Mouse (Mus musculus) hindbrain, embryonic 13.5 days (tissue): ENCODE data around the gene Ryr3. TPM values are rescaled to one million over a fixed set of nuclear protein-coding genes. Genes with fewer than 3 reads are reported as not detected.

ENCODE experiments used
- ATAC-seq: fragments of 200-750 bp; cut with Nextera tagmentation; 2 replicates; pipeline ENCODE4 v1.8.0; 2017; ENCODE audit warnings: moderate TSS enrichment; ENCODE audit not compliant: low FRiP score
- H3K27ac ChIP-seq: fragments of 300-500 bp; sonication (generic); 2 replicates; pipeline ENCODE4 v1.5.1; 2015; ENCODE audit warnings: inconsistent platforms, mild to moderate bottlenecking, moderate library complexity
- H3K27me3 ChIP-seq: fragments of 300-500 bp; sonication (generic); 2 replicates; pipeline ENCODE4 v1.6.1; 2015; ENCODE audit warnings: mild to moderate bottlenecking, inconsistent platforms
- H3K36me3 ChIP-seq: fragments of 300-500 bp; sonication (generic); 2 replicates; pipeline ENCODE4 v1.6.1; 2015; ENCODE audit warnings: mild to moderate bottlenecking, inconsistent platforms
- H3K4me1 ChIP-seq: fragments of 300-500 bp; sonication (generic); replicated peaks from 2 replicates; pipeline ENCODE4 v1.6.1; 2015; ENCODE audit warnings: inconsistent platforms
- H3K4me2 ChIP-seq: fragments of 300-500 bp; sonication (generic); 2 replicates; pipeline ENCODE4 v1.6.1; 2015; ENCODE audit warnings: inconsistent platforms, mild to moderate bottlenecking, moderate library complexity
- H3K4me3 ChIP-seq: fragments of 300-500 bp; sonication (generic); 2 replicates; pipeline ENCODE4 v1.5.1; 2015; ENCODE audit warnings: mild to moderate bottlenecking, inconsistent platforms
- H3K9ac ChIP-seq: fragments of 300-500 bp; sonication (generic); 2 replicates; pipeline ENCODE4 v1.6.1; 2015; ENCODE audit warnings: mild to moderate bottlenecking, inconsistent platforms
- H3K9me3 ChIP-seq: fragments of 300-500 bp; sonication (generic); 2 replicates; pipeline ENCODE4 v1.6.1; 2016; ENCODE audit warnings: inconsistent platforms
- WGBS: fragments of 180-500 bp; shearing (Covaris S2); methylation state at CpG from one replicate; pipeline ENCODE4 v1.1.7; 2015; 5-methylcytosine and 5-hydroxymethylcytosine counted together
- polyA plus RNA-seq: library from polyadenylated mRNA; unstranded; fragments of >200 nt; fragmentation: Nextera tagmentation; extraction: Ambion mirVana; gene quantifications from 2 replicates; pipeline ENCODE4 v1.2.1, GENCODE M21; 2015

Ryr3 gene
- polyA plus RNA-seq, 1 experiment from 2014 or later = 3.9 TPM

DNA sequence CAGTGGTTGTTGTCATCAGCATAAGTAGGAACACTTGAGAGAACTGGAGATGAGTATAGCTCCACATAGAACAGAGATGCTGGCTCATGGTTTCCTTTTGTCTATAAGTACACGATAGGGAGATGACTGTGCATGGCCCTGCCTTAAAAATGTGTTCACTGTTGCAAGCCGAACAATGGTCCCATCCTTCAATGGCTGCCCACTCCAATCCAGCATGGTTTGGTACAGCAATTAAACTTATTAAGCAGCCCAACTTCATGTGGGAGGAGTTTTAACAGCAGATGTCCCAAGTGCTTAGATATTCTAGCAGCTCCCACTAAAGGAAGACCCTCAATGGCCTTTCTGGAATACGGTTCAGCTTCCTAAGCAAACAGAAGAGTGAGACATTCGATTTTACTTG, 456.2 kb downstream of the Ryr3 start:
- Histone ChIP-seq H3K4me2 (no peak overlapping the region), H3K4me3 (no peak overlapping the region), H3K27me3 (no peaks in the 10 kb centered on the region), H3K4me1 (0 out of 2 replicates have a peak, but pooled peaks cover 11% of the 10 kb centered on the region), H3K36me3 (no peaks in the 10 kb centered on the region), H3K9me3 (no peaks in the 10 kb centered on the region), H3K9ac (no peak overlapping the region), H3K27ac (0 out of 2 replicates have a peak overlapping the region, but pooled peaks have one; percentile 1)
- 67% methylated on average over 4 of the region's 4 CpGs for WGBS
- no peak for ATAC-seq

DNA sequence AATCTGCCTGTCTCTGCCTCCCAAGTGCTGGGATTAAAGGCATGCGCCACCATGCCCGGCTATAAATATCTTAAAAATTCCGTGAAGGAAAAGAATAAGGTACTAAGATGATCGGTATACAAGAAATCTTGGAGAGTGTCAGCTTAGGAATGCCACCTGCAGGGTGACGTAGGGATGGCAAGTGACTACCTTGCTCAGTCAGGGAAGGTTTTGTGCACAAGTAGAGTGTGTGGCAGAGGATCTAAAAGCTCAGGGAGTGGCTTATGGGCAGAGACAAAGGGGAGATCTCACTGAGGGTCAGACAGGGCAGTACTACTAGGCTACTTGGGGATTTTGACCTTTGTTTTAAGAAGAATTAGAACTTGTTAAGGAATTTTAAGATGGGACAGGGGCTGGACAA, 457.2 kb downstream of the Ryr3 start:
- ATAC-seq = no peak
- Histone ChIP-seq H3K4me2 (no peak overlapping the region), H3K27ac (no peak overlapping the region), H3K9me3 (no peaks in the 10 kb centered on the region), H3K36me3 (no peaks in the 10 kb centered on the region), H3K27me3 (no peaks in the 10 kb centered on the region), H3K9ac (no peak overlapping the region), H3K4me3 (no peak overlapping the region), H3K4me1 (0 out of 2 replicates have a peak, but pooled peaks cover 11% of the 10 kb centered on the region)
- 79% methylated on average over 5 of the region's 5 CpGs for WGBS

DNA sequence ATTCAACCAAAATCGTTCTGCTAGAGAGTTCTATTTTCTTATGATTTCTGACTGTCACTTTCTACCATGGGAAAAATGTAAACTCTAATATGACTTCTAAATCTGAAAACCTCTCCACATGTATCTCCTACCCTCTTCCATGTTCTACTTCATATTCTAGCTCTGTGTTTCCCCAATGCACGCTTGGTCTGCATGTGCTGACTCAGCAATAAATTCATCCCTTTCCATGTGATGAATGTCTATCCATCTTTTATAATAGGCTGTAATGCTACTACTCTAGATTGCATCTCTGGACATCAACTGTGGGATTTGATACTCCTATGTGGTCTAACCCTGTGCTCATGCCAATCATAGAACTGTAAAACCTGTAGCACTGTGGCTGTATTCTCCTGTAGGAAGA, 458.2 kb downstream of the Ryr3 start:
- Histone ChIP-seq H3K9ac (no peak overlapping the region), H3K36me3 (no peaks in the 10 kb centered on the region), H3K4me3 (no peak overlapping the region), H3K9me3 (no peaks in the 10 kb centered on the region), H3K4me2 (no peak overlapping the region), H3K27ac (no peak overlapping the region), H3K4me1 (0 out of 2 replicates have a peak, but pooled peaks cover 11% of the 10 kb centered on the region), H3K27me3 (no peaks in the 10 kb centered on the region)
- no peak for ATAC-seq
- WGBS = 94% methylated on average over 2 of the region's 2 CpGs

DNA sequence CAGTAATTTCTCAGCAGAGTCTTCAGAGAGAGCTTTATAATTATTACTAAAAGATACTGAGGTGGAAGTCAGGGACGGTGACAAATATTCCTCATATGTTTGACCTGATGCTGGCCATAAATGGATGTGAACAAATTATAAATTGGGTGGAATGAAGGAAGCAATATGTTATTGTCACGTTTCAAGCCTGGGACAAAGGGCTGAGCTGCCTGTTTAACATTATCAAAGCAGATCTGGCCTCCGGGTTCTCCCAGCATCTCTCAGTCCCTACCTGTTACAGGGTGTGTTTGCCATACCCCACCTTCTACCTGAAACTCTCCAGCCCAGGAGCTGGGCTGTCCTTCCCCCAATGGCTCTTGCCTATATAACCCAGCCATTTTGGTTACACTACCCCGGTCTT, 463.6 kb downstream of the Ryr3 start:
- H3K9me3 ChIP-seq = no peaks in the 10 kb centered on the region
- 83% methylated on average over 4 of the region's 4 CpGs for WGBS
- no peaks in the 10 kb centered on the region for H3K36me3 ChIP-seq
- H3K4me1 ChIP-seq = no peaks in the 10 kb centered on the region
- no peak overlapping the region for H3K9ac ChIP-seq
- H3K4me2 ChIP-seq = no peak overlapping the region
- ATAC-seq = no peak
- no peak overlapping the region for H3K27ac ChIP-seq
- H3K4me3 ChIP-seq = no peak overlapping the region
- H3K27me3 ChIP-seq = no peaks in the 10 kb centered on the region

DNA sequence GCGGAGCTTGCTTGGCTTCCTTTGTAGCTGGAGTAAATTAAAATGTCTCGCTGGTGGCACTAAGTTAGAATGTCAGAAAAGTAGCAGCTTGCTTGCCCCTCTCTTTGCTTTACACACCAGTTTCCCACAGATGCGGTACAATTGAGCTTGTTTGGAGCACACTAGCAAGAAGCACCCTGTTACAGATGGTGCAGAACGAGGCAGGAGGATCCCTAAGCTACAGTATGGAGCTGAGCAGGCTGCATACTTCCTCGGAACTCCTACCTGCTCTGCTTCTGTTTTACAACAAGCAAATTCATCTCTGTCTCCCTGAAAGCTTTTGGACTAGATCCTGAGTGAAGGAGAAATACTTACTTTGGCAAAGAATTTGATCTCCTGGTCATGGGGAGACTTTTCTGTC, 465.5 kb downstream of the Ryr3 start:
- Histone ChIP-seq H3K9ac (no peak overlapping the region), H3K36me3 (no peaks in the 10 kb centered on the region), H3K27me3 (no peaks in the 10 kb centered on the region), H3K9me3 (no peaks in the 10 kb centered on the region), H3K27ac (no peak overlapping the region), H3K4me3 (no peak overlapping the region), H3K4me2 (no peak overlapping the region), H3K4me1 (no peaks in the 10 kb centered on the region)
- 81% methylated on average over 5 of the region's 5 CpGs for WGBS
- no peak for ATAC-seq

DNA sequence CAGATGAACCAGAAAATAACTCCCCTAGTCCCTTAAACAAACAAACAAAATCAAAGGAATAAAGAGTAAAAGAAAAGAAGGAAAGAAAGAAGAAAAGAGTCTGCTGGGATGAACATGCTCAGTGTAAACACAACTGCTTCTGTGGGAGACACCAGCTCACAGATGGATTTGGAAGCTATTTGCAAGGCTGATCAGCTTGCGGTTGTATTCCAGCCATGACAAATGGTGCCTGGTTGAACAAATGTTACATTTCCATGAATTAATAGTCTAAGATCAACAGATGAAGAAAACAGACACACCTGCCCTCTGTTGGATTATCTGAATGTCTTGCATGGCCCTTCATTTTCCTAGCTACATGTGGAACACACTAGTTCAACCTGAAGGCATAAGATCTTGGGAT, 468.4 kb downstream of the Ryr3 start:
- no peaks in the 10 kb centered on the region for H3K36me3 ChIP-seq
- no peak overlapping the region for H3K9ac ChIP-seq
- no peak overlapping the region for H3K4me3 ChIP-seq
- no peak overlapping the region for H3K4me2 ChIP-seq
- no peaks in the 10 kb centered on the region for H3K4me1 ChIP-seq
- H3K27me3 ChIP-seq = no peaks in the 10 kb centered on the region
- no peak overlapping the region for H3K27ac ChIP-seq
- no peaks in the 10 kb centered on the region for H3K9me3 ChIP-seq
- 88% methylated on average over 1 of the region's 1 CpGs for WGBS
- no peak for ATAC-seq

DNA sequence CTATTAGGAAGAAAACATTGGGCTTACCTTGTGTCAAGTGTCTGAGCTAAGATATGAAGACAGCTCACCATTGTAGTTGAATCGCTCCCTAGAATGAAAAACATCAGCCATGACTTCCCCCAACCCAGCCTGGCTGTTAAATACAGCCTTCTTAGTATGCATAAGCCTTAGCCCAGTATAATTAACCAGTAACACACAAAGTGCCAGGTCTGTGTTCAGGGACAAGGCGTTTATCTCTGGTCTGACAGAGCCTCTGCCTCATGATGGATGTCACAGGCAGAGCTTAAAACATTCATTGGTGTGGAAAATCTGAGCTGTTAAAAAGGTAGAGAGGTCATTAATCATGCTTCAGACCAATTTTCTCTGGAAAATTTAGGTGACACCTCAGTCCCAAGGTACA, 484.0 kb downstream of the Ryr3 start:
- peak; percentile 92 for ATAC-seq

DNA sequence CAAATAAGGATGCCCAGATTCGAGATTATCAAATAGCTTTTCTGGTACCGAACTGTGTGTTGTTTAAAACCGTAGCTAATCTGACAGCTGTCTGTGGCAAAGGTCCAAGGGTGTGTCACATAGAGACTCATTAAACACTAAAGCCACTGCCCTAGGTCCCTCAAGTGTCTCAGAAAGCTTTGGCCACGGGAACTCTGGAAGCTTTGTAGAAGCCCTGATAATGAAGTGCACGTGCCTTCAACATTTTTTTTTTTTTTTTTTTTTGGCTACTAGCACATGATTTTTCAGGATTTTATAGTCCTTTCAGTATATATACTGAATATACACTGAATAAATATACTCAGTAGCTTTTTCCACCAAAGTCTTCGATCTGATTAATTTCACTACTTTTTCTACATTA, 489.1 kb downstream of the Ryr3 start:
- no peak overlapping the region for H3K4me2 ChIP-seq
- ATAC-seq = no peak
- H3K4me1 ChIP-seq = peaks cover 3% of the 10 kb centered on the region; the same call in 1 of the 2 replicates
- H3K36me3 ChIP-seq = no peaks in the 10 kb centered on the region
- H3K27ac ChIP-seq = no peak overlapping the region
- H3K9me3 ChIP-seq = no peaks in the 10 kb centered on the region
- no peaks in the 10 kb centered on the region for H3K27me3 ChIP-seq
- 45% methylated on average over 6 of the region's 6 CpGs for WGBS
- no peak overlapping the region for H3K4me3 ChIP-seq
- H3K9ac ChIP-seq = no peak overlapping the region

More for the DNA sequence above, 484.0 kb downstream of the Ryr3 start:
- Histone ChIP-seq H3K4me3 (no peak overlapping the region), H3K36me3 (no peaks in the 10 kb centered on the region), H3K9ac (no peak overlapping the region), H3K27ac (peak overlapping the region; percentile 76; the same call in 1 of the 2 replicates), H3K9me3 (no peaks in the 10 kb centered on the region), H3K4me1 (peaks cover 9% of the 10 kb centered on the region; the same call in 1 of the 2 replicates), H3K4me2 (no peak overlapping the region), H3K27me3 (no peaks in the 10 kb centered on the region)
- WGBS = 23% methylated on average over 2 of the region's 2 CpGs

DNA sequence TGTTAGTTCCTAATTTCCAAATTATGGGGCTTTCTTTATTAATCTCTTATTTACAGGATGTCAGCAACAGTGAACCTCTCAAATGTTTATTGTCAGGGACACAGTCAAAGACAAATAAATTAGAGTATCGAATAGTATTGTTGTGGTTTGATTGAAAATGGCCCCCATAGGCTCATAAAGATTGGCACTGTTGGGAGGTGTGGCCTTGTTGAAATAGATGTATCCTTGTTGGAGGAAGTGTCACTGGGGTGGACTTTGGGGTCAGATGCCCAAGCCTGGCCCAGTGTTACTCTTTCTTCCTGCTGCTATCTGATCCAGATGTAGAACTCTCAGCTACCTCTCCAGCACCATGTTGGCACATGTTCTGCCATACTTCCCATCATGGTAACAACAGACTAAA, 495.7 kb downstream of the Ryr3 start:
- Histone ChIP-seq H3K27me3 (no peaks in the 10 kb centered on the region), H3K4me3 (no peak overlapping the region), H3K9me3 (no peaks in the 10 kb centered on the region), H3K4me2 (no peak overlapping the region), H3K36me3 (no peaks in the 10 kb centered on the region), H3K27ac (peak overlapping the region; percentile 56), H3K9ac (no peak overlapping the region), H3K4me1 (peaks cover 7% of the 10 kb centered on the region)
- ATAC-seq = peak; percentile 57; the same call in 1 of the 2 replicates
- 66% methylated on average over 1 of the region's 1 CpGs for WGBS

DNA sequence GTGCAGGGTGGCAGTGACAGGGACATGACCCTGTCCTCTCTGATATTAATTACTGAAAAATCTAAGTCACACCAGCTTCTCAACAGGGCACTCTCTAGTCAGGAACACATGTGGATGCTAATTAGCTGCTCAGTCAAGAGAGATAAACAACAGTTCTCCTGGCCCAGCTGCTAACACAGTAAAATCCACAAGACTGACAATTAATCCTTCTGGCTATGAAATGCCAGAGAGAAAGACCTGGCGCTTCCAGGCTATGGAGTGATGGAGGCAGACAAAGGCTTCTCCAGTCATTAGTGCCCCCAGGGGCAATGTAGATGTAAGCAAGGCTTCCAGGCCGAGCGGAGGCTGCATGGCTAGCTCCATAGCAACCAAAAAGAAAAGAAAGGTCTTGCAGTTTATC, 496.2 kb downstream of the Ryr3 start:
- no peak overlapping the region for H3K4me2 ChIP-seq
- H3K36me3 ChIP-seq = no peaks in the 10 kb centered on the region
- H3K27ac ChIP-seq = peak overlapping the region; percentile 59
- WGBS = 5% methylated on average over 3 of the region's 3 CpGs
- H3K9me3 ChIP-seq = no peaks in the 10 kb centered on the region
- no peak overlapping the region for H3K4me3 ChIP-seq
- H3K9ac ChIP-seq = no peak overlapping the region
- ATAC-seq = peak; percentile 88
- peaks cover 7% of the 10 kb centered on the region for H3K4me1 ChIP-seq
- H3K27me3 ChIP-seq = no peaks in the 10 kb centered on the region

DNA sequence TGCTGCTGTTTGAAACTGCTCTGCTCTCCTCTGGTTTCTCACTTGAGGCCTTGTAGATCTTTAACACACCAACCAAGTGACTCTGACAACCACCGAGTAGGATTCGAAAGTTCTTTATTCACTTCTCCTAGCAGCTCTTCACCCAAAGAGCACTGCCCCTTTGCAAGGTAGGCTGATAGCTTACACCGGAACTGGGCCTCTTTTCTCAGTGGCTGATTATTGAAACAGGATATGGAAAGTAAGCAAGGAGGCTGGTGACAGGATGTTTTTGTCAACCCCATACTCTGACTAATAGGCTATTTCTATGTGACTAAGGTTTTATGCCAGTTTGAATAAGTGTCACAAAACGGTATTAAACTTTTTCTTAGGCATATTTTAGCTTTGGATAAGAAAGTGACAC, 502.2 kb downstream of the Ryr3 start:
- Histone ChIP-seq H3K27me3 (no peaks in the 10 kb centered on the region), H3K27ac (no peak overlapping the region), H3K9ac (no peak overlapping the region), H3K36me3 (0 out of 2 replicates have a peak, but pooled peaks cover 2% of the 10 kb centered on the region), H3K4me1 (no peaks in the 10 kb centered on the region; the same call in 1 of the 2 replicates), H3K9me3 (no peaks in the 10 kb centered on the region), H3K4me2 (no peak overlapping the region), H3K4me3 (no peak overlapping the region)
- 85% methylated on average over 4 of the region's 4 CpGs for WGBS
- ATAC-seq = no peak

DNA sequence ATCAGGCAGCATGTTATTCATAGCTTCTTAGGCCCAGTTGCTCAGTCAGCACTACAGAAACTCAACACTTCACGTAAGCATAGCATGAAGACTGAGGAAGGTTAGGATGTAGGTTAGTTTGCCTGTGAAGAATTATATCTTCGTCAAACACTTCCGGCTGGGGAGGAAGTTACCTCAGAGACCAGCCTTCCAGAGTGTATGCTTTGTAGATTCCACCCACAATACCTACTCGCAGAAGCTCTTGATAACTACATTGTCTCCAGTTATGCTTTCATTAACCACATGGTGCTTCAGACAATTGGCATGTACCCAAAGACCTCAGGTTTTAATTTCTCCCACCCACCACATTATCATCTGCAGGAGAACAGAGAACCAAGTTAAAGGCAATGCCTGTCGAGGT, 535.1 kb downstream of the Ryr3 start:
- Histone ChIP-seq H3K9ac (no peak overlapping the region), H3K27me3 (no peaks in the 10 kb centered on the region), H3K27ac (no peak overlapping the region), H3K4me1 (no peaks in the 10 kb centered on the region), H3K9me3 (no peaks in the 10 kb centered on the region), H3K4me2 (no peak overlapping the region), H3K36me3 (no peaks in the 10 kb centered on the region), H3K4me3 (no peak overlapping the region)
- ATAC-seq = no peak
- 81% methylated on average over 5 of the region's 5 CpGs for WGBS

DNA sequence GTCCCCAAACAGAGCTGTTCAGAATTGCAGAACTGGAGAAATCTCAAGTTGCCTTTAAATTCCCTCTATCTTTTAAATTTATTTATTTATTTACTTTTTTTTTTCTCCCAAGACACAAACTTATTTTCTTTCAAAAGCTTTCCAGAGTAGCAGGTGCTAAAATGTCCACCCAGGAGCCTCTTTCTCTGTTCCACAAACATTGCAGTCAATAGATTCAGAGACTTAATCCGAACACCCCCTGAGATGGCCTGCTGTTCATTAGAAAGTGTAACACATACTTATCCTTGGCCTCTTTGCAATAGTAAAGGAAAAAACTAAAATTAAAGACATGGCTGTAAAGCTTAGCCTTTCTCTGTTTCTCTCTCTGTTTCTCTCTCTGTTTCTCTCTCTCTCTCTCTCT, 539.6 kb downstream of the Ryr3 start:
- no peaks in the 10 kb centered on the region for H3K27me3 ChIP-seq
- H3K9me3 ChIP-seq = no peaks in the 10 kb centered on the region
- no peak overlapping the region for H3K4me2 ChIP-seq
- 45% methylated on average over 1 of the region's 1 CpGs for WGBS
- no peaks in the 10 kb centered on the region for H3K36me3 ChIP-seq
- H3K27ac ChIP-seq = no peak overlapping the region
- ATAC-seq = no peak
- H3K9ac ChIP-seq = no peak overlapping the region
- H3K4me1 ChIP-seq = no peaks in the 10 kb centered on the region
- H3K4me3 ChIP-seq = no peak overlapping the region
